Mouse (Mus musculus): ENCODE measurements around the gene Sap30bp. TPM values are rescaled to one million over a fixed set of nuclear protein-coding genes. Genes with fewer than 3 reads are reported as not detected.
A peak's percentile ranks its signal among the peaks of the same experiment; 100 is the strongest.

The Sap30bp gene
- polyA plus RNA-seq, 1 experiment = 14.4 TPM

GRCm38 (mm10) chr11:115950719-115951118 lies 17.6 kb downstream of the Sap30bp start:
- Histone ChIP-seq H3K4me1 (peaks cover 26% of the 10 kb centered on the region), H3K4me3 (replicated peaks) (no peak overlapping the region), H3K36me3 (replicated peaks; ENCODE audit: low read length) (peaks cover 99% of the 10 kb centered on the region), H3K27me3 (replicated peaks) (no peaks in the 10 kb centered on the region), H3K9me3 (no peaks in the 10 kb centered on the region)
- TF ChIP-seq GATA1 (IDR thresholded peaks at IDR 0.05; ENCODE audit: borderline replicate concordance, low read length) (no peak), FLI1 (IDR thresholded peaks at IDR 0.05; ENCODE audit: low read length) (no peak)

- Histone ChIP-seq H3K4me1 (peaks cover 34% of the 10 kb centered on the region), H3K9me3 (no peaks in the 10 kb centered on the region), H3K27me3 (replicated peaks) (no peaks in the 10 kb centered on the region), H3K4me3 (replicated peaks) (peak overlapping the region; percentile 46), H3K36me3 (replicated peaks; ENCODE audit: low read length) (peaks cover 90% of the 10 kb centered on the region)
- TF ChIP-seq GATA1 (IDR thresholded peaks at IDR 0.05; ENCODE audit: borderline replicate concordance, low read length) (no peak), FLI1 (IDR thresholded peaks at IDR 0.05; ENCODE audit: low read length) (no peak)
Measured at GRCm38 (mm10) chr11:115954712-115955111, 21.6 kb downstream of the Sap30bp start.

GRCm38 (mm10) chr11:115955195-115955858 lies 22.2 kb downstream of the Sap30bp start:
- no peak for TF ChIP-seq GATA1 (IDR thresholded peaks at IDR 0.05; ENCODE audit: borderline replicate concordance, low read length)
- TF ChIP-seq FLI1 (IDR thresholded peaks at IDR 0.05; ENCODE audit: low read length) = no peak

GRCm38 (mm10) chr11:115956453-115956852 lies 23.4 kb downstream of the Sap30bp start:
- H3K36me3 ChIP-seq (replicated peaks; ENCODE audit: low read length) = peaks cover 90% of the 10 kb centered on the region
- H3K4me1 ChIP-seq = peaks cover 32% of the 10 kb centered on the region
- no peaks in the 10 kb centered on the region for H3K9me3 ChIP-seq
- H3K27me3 ChIP-seq (replicated peaks) = no peaks in the 10 kb centered on the region
- TF ChIP-seq FLI1 (IDR thresholded peaks at IDR 0.05; ENCODE audit: low read length) = no peak
- no peak for TF ChIP-seq GATA1 (IDR thresholded peaks at IDR 0.05; ENCODE audit: borderline replicate concordance, low read length)
- no peak overlapping the region for H3K4me3 ChIP-seq (replicated peaks)

More at GRCm38 (mm10) chr11:115955195-115955858, 22.2 kb downstream of the Sap30bp start:
- Histone ChIP-seq H3K27me3 (replicated peaks) (no peaks in the 10 kb centered on the region), H3K36me3 (replicated peaks; ENCODE audit: low read length) (peaks cover 90% of the 10 kb centered on the region), H3K4me1 (peaks cover 30% of the 10 kb centered on the region), H3K9me3 (no peaks in the 10 kb centered on the region), H3K4me3 (replicated peaks) (no peak overlapping the region)

- TF ChIP-seq FLI1 (IDR thresholded peaks at IDR 0.05; ENCODE audit: low read length) (no peak), GATA1 (IDR thresholded peaks at IDR 0.05; ENCODE audit: borderline replicate concordance, low read length) (no peak)
- Histone ChIP-seq H3K4me1 (peaks cover 42% of the 10 kb centered on the region), H3K36me3 (replicated peaks; ENCODE audit: low read length) (peaks cover 90% of the 10 kb centered on the region), H3K4me3 (replicated peaks) (no peak overlapping the region), H3K9me3 (no peaks in the 10 kb centered on the region), H3K27me3 (replicated peaks) (no peaks in the 10 kb centered on the region)
Measured at GRCm38 (mm10) chr11:115957971-115958370, 24.9 kb downstream of the Sap30bp start.

- H3K4me1 ChIP-seq = peaks cover 52% of the 10 kb centered on the region
- no peak overlapping the region for H3K4me3 ChIP-seq (replicated peaks)
- TF ChIP-seq GATA1 (IDR thresholded peaks at IDR 0.05; ENCODE audit: borderline replicate concordance, low read length) = no peak
- no peak for TF ChIP-seq FLI1 (IDR thresholded peaks at IDR 0.05; ENCODE audit: low read length)
- H3K9me3 ChIP-seq = no peaks in the 10 kb centered on the region
- peaks cover 90% of the 10 kb centered on the region for H3K36me3 ChIP-seq (replicated peaks; ENCODE audit: low read length)
- H3K27me3 ChIP-seq (replicated peaks) = no peaks in the 10 kb centered on the region
Measured at GRCm38 (mm10) chr11:115959018-115959417, 25.9 kb downstream of the Sap30bp start.

GRCm38 (mm10) chr11:115962651-115963412 lies 29.8 kb downstream of the Sap30bp start:
- Histone ChIP-seq H3K4me3 (replicated peaks) (peak overlapping the region; percentile 53), H3K27me3 (replicated peaks) (no peaks in the 10 kb centered on the region), H3K9me3 (no peaks in the 10 kb centered on the region), H3K36me3 (replicated peaks; ENCODE audit: low read length) (peaks cover 86% of the 10 kb centered on the region), H3K4me1 (peaks cover 51% of the 10 kb centered on the region)
- TF ChIP-seq FLI1 (IDR thresholded peaks at IDR 0.05; ENCODE audit: low read length) (no peak), GATA1 (IDR thresholded peaks at IDR 0.05; ENCODE audit: borderline replicate concordance, low read length) (no peak)

- H3K4me1 ChIP-seq = peaks cover 66% of the 10 kb centered on the region
- H3K27me3 ChIP-seq (replicated peaks) = peaks cover 3% of the 10 kb centered on the region
- H3K36me3 ChIP-seq (replicated peaks; ENCODE audit: low read length) = peaks cover 70% of the 10 kb centered on the region
Measured at GRCm38 (mm10) chr11:115964977-115965604, 32.0 kb downstream of the Sap30bp start.

GRCm38 (mm10) chr11:115968731-115969405 lies 35.8 kb downstream of the Sap30bp start:
- TF ChIP-seq FLI1 (IDR thresholded peaks at IDR 0.05; ENCODE audit: low read length) = no peak

More at GRCm38 (mm10) chr11:115964977-115965604, 32.0 kb downstream of the Sap30bp start:
- Histone ChIP-seq H3K9me3 (no peaks in the 10 kb centered on the region), H3K4me3 (replicated peaks) (peak overlapping the region; percentile 19)
- TF ChIP-seq FLI1 (IDR thresholded peaks at IDR 0.05; ENCODE audit: low read length) = no peak
- no peak for TF ChIP-seq GATA1 (IDR thresholded peaks at IDR 0.05; ENCODE audit: borderline replicate concordance, low read length)

More at GRCm38 (mm10) chr11:115968731-115969405, 35.8 kb downstream of the Sap30bp start:
- peaks cover 24% of the 10 kb centered on the region for H3K27me3 ChIP-seq (replicated peaks)
- H3K9me3 ChIP-seq = no peaks in the 10 kb centered on the region
- peaks cover 33% of the 10 kb centered on the region for H3K36me3 ChIP-seq (replicated peaks; ENCODE audit: low read length)
- peaks cover 51% of the 10 kb centered on the region for H3K4me1 ChIP-seq
- peak overlapping the region; percentile 50 for H3K4me3 ChIP-seq (replicated peaks)

Data from megakaryocyte, embryonic 14.5 days (primary cell).